Mouse (Mus musculus) bone marrow, adult 2 months (tissue): ENCODE measurements around the gene Kiz. TPM values are rescaled to one million over a fixed set of nuclear protein-coding genes. Genes with fewer than 3 reads are reported as not detected.

ENCODE experiments used
- H3K27ac ChIP-seq: fragments of 200-500 bp; 2 replicates; pipeline ENCODE4 v1.5.1; 2012; ENCODE audit warnings: low read depth, mild to moderate bottlenecking, control low read depth, inconsistent platforms, low read length; ENCODE audit not compliant: control insufficient read depth, poor library complexity, insufficient read depth
- H3K4me1 ChIP-seq: fragments of 200-500 bp; 2 replicates; pipeline ENCODE4 v1.6.1; 2011; ENCODE audit warnings: low read length; ENCODE audit not compliant: control insufficient read depth, insufficient read depth
- H3K4me3 ChIP-seq: fragments of 200-500 bp; replicated peaks from 2 replicates; pipeline ENCODE3; 2011; ENCODE audit warnings: mild to moderate bottlenecking, low read depth, low read length, control low read depth; ENCODE audit not compliant: control insufficient read depth
- CTCF ChIP-seq: fragments of 200-500 bp; IDR thresholded peaks from 2 replicates; pipeline ENCODE4 v1.5.1; 2011; ENCODE audit warnings: low read length, control low read depth; ENCODE audit not compliant: control insufficient read depth, insufficient read depth
- POLR2A ChIP-seq: fragments of 200-500 bp; IDR thresholded peaks from 2 replicates; pipeline ENCODE4 v1.6.1; 2011; ENCODE audit warnings: low read depth, mild to moderate bottlenecking, control low read depth, low read length, borderline replicate concordance; ENCODE audit not compliant: control insufficient read depth
- WGBS: fragments of 180-500 bp; shearing (Covaris S2); methylation state at CpG from one replicate; pipeline ENCODE4 v1.1.7; 2018; 5-methylcytosine and 5-hydroxymethylcytosine counted together
- polyA plus RNA-seq: library from polyadenylated mRNA; stranded (reverse); fragments of >200 nt; gene quantifications from 2 replicates; pipeline ENCODE4 v1.2.4, GENCODE M21; 2011; ENCODE audit warnings: low replicate concordance; ENCODE audit not compliant: missing spikeins, insufficient read depth, insufficient read length

Kiz gene
- polyA plus RNA-seq, 1 experiment, result 37.8 TPM

GRCm38 (mm10) chr2:146833222-146834063, 22.2 kb upstream of the Kiz start:
- 8% methylated on average over 31 of the region's 31 CpGs for WGBS
- H3K4me1 ChIP-seq, result no peaks in the 10 kb centered on the region
- TF ChIP-seq CTCF (no peak), POLR2A (no peak)
- H3K27ac ChIP-seq, result no peak overlapping the region
- H3K4me3 ChIP-seq, result no peak overlapping the region

DNA sequence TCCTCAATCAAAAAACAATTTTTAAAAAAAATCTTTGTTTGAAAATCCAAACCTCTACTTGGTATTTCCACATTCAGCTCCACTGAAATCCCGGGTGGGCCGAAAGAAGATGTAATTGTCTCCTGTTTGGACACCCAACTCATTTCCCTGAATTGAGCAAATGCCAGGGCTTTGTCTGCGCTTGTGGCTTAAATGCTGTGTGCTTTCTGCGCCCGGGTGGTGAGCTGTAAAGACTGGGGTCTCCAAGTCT, 21.7 kb upstream of the Kiz start:
- TF ChIP-seq CTCF, result no peak
- no peak for TF ChIP-seq POLR2A
- 2% methylated on average over 5 of the region's 5 CpGs for WGBS
- no peak overlapping the region for H3K4me3 ChIP-seq
- H3K27ac ChIP-seq, result no peak overlapping the region
- no peaks in the 10 kb centered on the region for H3K4me1 ChIP-seq

- no peak for TF ChIP-seq CTCF
- no peak for TF ChIP-seq POLR2A
- Histone ChIP-seq H3K27ac (no peak overlapping the region), H3K4me3 (no peak overlapping the region), H3K4me1 (no peaks in the 10 kb centered on the region)
- 1% methylated on average over 63 of the region's 63 CpGs for WGBS
Measured at GRCm38 (mm10) chr2:146834314-146835201, 21.1 kb upstream of the Kiz start.

DNA sequence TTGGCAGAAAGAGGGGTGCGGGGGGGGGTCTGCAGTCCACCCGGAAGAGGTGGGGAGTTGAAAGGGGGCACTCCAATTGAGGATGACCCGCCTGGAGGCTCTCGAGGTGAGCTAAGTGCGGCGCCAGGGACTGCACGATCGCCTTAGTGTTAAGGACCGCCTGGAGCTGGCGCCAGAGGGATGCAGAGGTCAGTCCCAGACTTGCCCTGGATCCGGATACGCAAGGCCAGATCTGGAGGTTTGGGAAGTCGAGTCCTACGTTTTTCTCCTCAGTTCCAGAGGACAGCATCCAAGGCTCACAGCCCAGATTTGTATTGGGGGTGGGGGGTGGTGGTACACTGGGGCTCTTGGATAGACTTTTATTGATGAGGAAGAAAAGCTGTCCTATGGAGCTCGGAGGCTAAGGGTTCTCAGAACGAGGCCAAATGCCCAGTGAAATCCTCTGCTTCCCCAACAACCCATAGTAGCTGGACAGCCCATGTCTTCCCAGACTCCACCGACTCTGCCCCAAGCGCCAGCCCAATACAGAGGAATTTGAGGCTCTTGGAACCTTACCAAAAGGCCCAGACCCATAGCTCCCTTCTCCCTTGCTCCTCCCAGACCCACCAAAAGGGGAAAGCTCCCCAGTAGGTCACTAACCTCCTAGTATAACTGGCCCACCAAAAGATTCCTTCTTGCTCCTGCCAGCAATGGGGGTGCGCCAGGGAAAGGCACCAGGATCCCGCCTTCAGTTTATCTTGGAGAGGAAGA, 20.2 kb upstream of the Kiz start:
- TF ChIP-seq CTCF, result no peak
- no peak for TF ChIP-seq POLR2A
- H3K27ac ChIP-seq, result no peak overlapping the region
- no peak overlapping the region for H3K4me3 ChIP-seq
- WGBS, result 9% methylated on average over 20 of the region's 20 CpGs
- no peaks in the 10 kb centered on the region for H3K4me1 ChIP-seq

- H3K27ac ChIP-seq, result no peak overlapping the region
- H3K4me1 ChIP-seq, result no peaks in the 10 kb centered on the region
- TF ChIP-seq POLR2A (no peak), CTCF (no peak)
- WGBS, result 5% methylated on average over 13 of the region's 13 CpGs
- no peak overlapping the region for H3K4me3 ChIP-seq
Measured at GRCm38 (mm10) chr2:146836246-146836645, 19.4 kb upstream of the Kiz start.

- Histone ChIP-seq H3K4me1 (no peaks in the 10 kb centered on the region), H3K4me3 (no peak overlapping the region), H3K27ac (no peak overlapping the region)
- TF ChIP-seq CTCF (no peak), POLR2A (no peak)
- 8% methylated on average over 17 of the region's 17 CpGs for WGBS
Measured at GRCm38 (mm10) chr2:146836871-146837550, 18.7 kb upstream of the Kiz start.

DNA sequence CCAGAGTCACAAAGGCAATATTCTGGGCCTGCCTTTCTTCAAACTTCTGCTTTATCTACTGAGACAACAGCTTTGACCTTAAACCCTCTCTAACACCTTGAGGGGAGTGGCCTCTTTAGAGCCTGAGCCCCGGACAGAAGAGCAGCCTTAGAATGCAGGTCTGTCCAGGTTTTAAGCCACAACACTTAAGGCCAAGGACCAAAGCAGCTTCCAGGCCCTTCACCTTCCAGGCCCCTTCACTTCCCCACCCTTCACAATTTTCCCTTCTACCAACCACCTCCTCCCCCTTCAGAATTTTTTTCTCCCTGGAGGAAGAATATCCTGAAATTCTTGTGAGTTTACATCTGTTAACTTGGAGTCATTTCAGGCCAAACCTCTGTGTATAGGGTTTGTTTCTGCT, 18.0 kb upstream of the Kiz start:
- TF ChIP-seq CTCF, result no peak
- no peak overlapping the region for H3K27ac ChIP-seq
- H3K4me3 ChIP-seq, result no peak overlapping the region
- whole genome bisulfite sequencing, result 10% methylated on average over 1 of the region's 1 CpGs
- H3K4me1 ChIP-seq, result no peaks in the 10 kb centered on the region
